Mouse (Mus musculus): ENCODE results near the gene Gm21818. TPM values are rescaled to one million over a fixed set of nuclear protein-coding genes. Genes with fewer than 3 reads are reported as not detected.
"Not testable (repeated sequence)": the region's sequence is repeated elsewhere in the genome, so short reads cannot be mapped to it uniquely, and the experiment has no call there.

Gm21818 gene
- total RNA-seq (2021): not detected
- long read RNA-seq: 0 reads

GRCm38 (mm10) chr13:120172133-120172532 is at the start of gene Gm21818:
Gm21818 (plus strand) TSS chr13:120172433.
- DNase-seq (ENCODE audit: low spot score in 2 of 2): not testable (repeated sequence)

GRCm38 (mm10) chr13:120139946-120140345 is 32.3 kb upstream of the Gm21818 start, which contains the start of gene Gm20767:
Gm20767 (plus strand) TSS chr13:120140246.
- DNase-seq (ENCODE audit: low spot score in 2 of 2): not testable (repeated sequence)

- DNase-seq (ENCODE audit: low spot score in 2 of 2): not testable (repeated sequence)
These were observed 29.9 kb upstream of the Gm21818 start for GRCm38 (mm10) chr13:120142348-120142747.

DNA sequence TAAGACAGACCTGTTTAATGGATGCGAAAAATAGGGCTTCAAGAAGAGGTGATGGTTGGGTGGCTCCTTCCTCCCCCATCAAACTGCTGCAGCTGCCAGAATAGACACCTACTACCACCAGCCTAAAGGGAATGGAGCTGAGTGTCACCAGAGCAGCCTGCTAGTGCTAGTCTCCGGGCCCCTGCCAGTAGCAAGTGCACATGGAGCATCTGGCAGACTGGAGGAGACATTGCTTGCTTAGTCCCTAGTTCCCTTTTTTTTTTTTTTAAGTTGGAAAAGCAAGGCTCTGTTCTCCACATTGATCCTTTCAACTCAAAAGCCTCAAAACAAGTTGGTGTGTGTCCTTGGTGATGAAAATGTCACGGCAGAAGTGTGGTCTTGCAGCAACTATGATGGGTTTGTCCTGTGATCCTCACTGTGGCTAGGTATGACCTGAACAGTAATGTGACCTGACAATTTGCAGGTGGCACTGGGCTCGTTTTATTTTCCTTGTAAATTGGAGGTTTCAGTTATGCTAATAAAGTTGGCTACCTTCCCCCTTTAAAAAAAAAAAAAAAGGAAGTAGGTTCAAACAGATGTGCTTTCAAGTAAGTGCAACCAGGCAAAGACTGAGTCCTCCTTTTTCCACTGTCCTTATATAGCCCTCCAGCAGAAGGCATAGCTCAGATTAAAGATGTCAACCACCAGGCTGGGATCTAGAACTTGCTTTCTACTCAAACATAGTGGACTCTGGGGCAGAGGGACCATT is 22.4 kb upstream of the Gm21818 start:
- DNase-seq (ENCODE audit: low spot score in 2 of 2): not testable (repeated sequence)

- not testable (repeated sequence) for DNase-seq (ENCODE audit: low spot score in 2 of 2)
These were observed 21.6 kb upstream of the Gm21818 start for GRCm38 (mm10) chr13:120150589-120150988.

- DNase-seq (ENCODE audit: low spot score in 2 of 2): not testable (repeated sequence)
These were observed 3.9 kb upstream of the Gm21818 start for GRCm38 (mm10) chr13:120168301-120168700.

- not testable (repeated sequence) for DNase-seq (ENCODE audit: low spot score in 2 of 2)
These were observed 24.1 kb downstream of the Gm21818 start for GRCm38 (mm10) chr13:120196189-120196821.

GRCm38 (mm10) chr13:120215847-120216246 is 43.6 kb downstream of the Gm21818 start, which contains the start of gene Gm21762:
Gm21762 (minus strand) TSS chr13:120215947.
- not testable (repeated sequence) for DNase-seq (ENCODE audit: low spot score in 2 of 2)

GRCm38 (mm10) chr13:120220922-120221321 is 48.7 kb downstream of the Gm21818 start:
- not testable (repeated sequence) for DNase-seq (ENCODE audit: low spot score in 2 of 2)

DNA sequence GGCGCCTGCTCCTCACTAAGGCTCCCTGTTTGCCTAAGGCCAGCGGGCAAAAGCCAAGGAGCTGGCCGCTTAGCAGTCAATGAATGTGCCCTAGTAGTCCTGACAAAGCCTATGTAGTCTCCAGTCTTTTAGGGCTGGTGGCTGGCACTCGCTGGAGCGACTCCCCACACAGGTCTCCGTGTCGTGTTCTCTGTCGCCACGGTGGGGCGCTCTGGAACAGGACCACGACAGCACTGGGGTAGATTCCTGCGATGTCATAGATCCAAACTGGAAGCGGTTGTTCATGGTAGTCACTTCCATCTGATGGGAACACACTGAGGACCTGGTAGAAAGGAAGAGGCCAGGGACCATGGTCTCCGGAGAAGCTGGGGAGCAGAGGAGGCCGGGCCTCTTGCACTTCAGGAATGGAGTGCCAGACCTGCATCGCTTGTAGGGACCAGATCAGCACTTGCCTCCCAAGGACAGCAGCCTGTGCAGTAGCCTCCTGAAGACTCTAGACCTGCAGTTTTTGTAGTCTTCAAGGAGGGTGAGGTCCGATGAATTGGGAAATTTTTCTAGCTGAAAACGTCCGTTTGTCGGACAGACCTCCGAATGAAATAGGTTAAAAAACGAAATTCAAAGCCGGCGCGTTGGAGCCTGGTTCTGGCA is 50.9 kb downstream of the Gm21818 start:
- DNase-seq (ENCODE audit: low spot score in 2 of 2): not testable (repeated sequence)

Other genes with a start within 250 kb of the Gm21818 start
- gene Gm21761, start 243.2 kb upstream of the Gm21818 start, total RNA-seq (2021): not detected
- gene B020031M17Rik, start 221.6 kb upstream of the Gm21818 start, total RNA-seq (2021): not detected
- not detected for gene Gm36079, start 145.4 kb upstream of the Gm21818 start, total RNA-seq (2021)
- under 1 TPM in 1 of 2 experiments, not detected in 1; 0.40 TPM for gene Gm21188, start 120.2 kb upstream of the Gm21818 start, total RNA-seq (2021)
- not detected for gene Gm20767, start 32.2 kb upstream of the Gm21818 start, total RNA-seq (2021)
- gene Gm21762, start 43.5 kb downstream of the Gm21818 start, total RNA-seq (2021): not detected
- gene Gm21731, start 66.7 kb downstream of the Gm21818 start, total RNA-seq (2021): not detected
- gene AF067061, start 90.7 kb downstream of the Gm21818 start, total RNA-seq (2021): not detected
- gene BC147527, start 128.0 kb downstream of the Gm21818 start, total RNA-seq (2021): not detected
- not detected for gene Tcstv3, start 144.4 kb downstream of the Gm21818 start, total RNA-seq (2021)